Mouse (Mus musculus): Measurements from ENCODE around the gene Cdh13.

DNA sequence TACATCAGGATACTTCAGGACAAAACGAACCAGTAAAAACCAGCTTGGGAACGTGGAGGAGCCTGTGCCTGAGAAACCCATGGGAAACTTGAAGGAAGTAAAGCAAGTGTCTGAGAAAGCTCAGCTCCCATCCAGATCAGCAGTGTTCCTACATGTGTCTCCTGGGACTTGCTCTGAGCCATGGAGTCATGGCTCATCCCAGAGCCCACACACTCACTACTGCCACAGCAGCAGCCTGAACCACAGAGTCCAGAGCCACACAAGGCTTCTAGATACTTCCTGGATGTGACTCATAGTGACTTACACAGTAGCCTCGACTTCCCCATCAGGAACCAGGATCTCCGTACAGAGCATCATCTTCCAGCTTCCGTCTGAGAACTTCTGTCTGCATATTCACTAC lies 153.2 kb downstream of the Cdh13 start:
- no peak for TF ChIP-seq CTCF (IDR thresholded peaks at IDR 0.05)
- TF ChIP-seq EP300 (IDR thresholded peaks at IDR 0.05; ENCODE audit: insufficient read depth, low read depth, low read length) = no peak

Measured in heart, adult 2 months (tissue).